Mouse (Mus musculus) B cell, adult (primary cell): ENCODE measurements around the gene Mospd3. TPM values are rescaled to one million over a fixed set of nuclear protein-coding genes. Genes with fewer than 3 reads are reported as not detected.

Experiments
- total RNA-seq: library from RNA; stranded (reverse); gene quantifications from 4 replicates; pipeline ENCODE4 v1.2.4, GENCODE M21; 2023; ENCODE audit not compliant: inconsistent age

Gene Mospd3
- 32.1 to 44.5 TPM (median 37.3 TPM) in 4 replicates for total RNA-seq

GRCm38 (mm10) chr5:137600619-137601364 is at the start of gene Mospd3:
TSS of gene Mospd3 (minus strand) at chr5:137601058.

GRCm38 (mm10) chr5:137645652-137646091 is 44.8 kb upstream of the Mospd3 start, which contains the start of gene Irs3:
TSS of gene Irs3 (minus strand) at chr5:137645714.

GRCm38 (mm10) chr5:137641054-137641453 is 40.2 kb upstream of the Mospd3 start, which contains the start of gene Sap25:
TSS of gene Sap25 (plus strand) at chr5:137641334.

DNA sequence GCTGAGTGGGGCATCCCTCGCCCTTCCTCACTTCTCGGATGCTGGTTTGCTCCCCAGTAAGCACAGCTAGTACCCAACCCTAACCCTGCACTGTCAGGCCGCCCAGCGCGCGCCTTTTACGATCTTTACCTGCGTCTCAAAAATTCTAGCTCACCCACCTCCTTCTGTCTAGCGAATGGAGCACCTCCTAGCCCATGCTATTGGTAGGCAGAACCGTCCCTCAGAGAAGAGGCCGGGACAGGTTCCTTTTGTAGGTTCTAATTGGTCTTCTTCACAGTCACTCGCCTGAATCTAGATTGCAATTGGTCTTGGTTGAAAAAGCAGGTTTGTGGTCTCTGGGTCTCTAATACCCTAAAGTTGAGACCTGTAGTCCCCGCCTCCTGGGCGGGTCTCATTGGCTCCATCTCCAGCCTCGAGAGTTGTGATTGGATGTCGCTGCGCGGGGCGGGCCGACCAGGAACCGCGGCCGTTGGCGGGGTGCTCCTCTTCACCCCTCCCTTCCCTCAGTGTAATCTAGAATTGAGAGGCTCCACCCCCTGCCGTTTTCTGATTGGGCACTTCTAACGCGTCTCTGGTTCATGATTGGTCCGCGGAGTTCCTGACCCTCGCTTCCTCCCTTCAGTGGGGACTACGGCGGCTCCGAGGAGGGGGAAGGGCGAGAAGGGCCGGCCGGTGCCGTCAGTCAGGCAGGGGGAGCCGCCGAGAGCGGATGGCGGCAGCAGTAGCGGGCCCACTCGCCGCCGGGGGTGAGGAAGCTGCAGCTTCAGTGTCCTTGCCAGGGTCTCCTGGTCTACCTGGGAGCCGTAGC is 27.8 kb upstream of the Mospd3 start, which contains the start of the genes Fbxo24, Lrch4 and Gm20605:
Gene Fbxo24, minus strand, starts transcription at position 505 of the 808 bp plus-strand sequence.
Gene Lrch4, plus strand, starts transcription at position 624 of the 808 bp plus-strand sequence.
Gene Gm20605, plus strand, starts transcription at position 678 of the 808 bp plus-strand sequence.

GRCm38 (mm10) chr5:137613550-137613949 is 12.7 kb upstream of the Mospd3 start, which contains the start of gene Pcolce:
TSS of gene Pcolce (minus strand) at chr5:137613784.

GRCm38 (mm10) chr5:137569665-137570064 is 31.2 kb downstream of the Mospd3 start, which contains the start of gene Tfr2:
TSS of gene Tfr2 (plus strand) at chr5:137569840.

DNA sequence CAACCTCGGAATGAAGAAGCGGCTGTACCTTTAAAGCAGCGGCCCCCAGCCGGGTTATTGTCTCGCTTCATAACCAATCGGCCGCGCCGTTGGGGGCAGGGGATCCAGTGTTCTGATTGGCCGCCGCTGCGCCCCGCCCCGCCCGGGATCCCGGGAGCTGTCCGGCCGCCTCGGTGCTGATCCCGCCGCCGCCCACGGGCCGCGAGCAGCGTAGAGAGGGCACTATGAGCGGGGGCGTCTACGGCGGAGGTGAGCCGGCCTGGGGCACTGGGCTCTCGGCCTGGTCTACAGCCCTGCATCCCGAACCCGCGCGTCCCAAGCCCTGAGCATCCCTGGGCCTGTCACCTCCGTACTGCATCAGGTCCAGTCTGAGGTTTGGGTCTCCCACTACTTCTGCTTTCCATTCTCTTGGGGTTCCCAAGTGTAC is 47.4 kb downstream of the Mospd3 start, which contains the start of gene Actl6b:
Gene Actl6b, plus strand, starts transcription at position 107 of the 427 bp plus-strand sequence.

Other genes with a start within 250 kb of the Mospd3 start
- not detected in 4 replicates for gene Zan, start 124.0 kb downstream of the Mospd3 start, total RNA-seq
- gene Pop7, start 98.5 kb downstream of the Mospd3 start, total RNA-seq = 30.1 to 38.1 TPM (median 33.0 TPM) in 4 replicates
- gene Gigyf1, start 82.5 kb downstream of the Mospd3 start, total RNA-seq = 114 to 121 TPM (median 115 TPM) in 4 replicates
- gene Epo, start 67.8 kb downstream of the Mospd3 start, total RNA-seq = not detected in 4 replicates
- 346 to 423 TPM (median 404 TPM) in 4 replicates for gene Gnb2, start 67.5 kb downstream of the Mospd3 start, total RNA-seq
- gene Actl6b, start 47.5 kb downstream of the Mospd3 start, total RNA-seq = not detected in 4 replicates
- gene Tfr2, start 31.2 kb downstream of the Mospd3 start, total RNA-seq = 0.29 to 1.5 TPM (median 0.71 TPM) in 4 replicates
- 1.1 to 2.3 TPM (median 1.5 TPM) in 4 replicates for gene Pcolce, start 12.7 kb upstream of the Mospd3 start, total RNA-seq
- gene Fbxo24, start 27.9 kb upstream of the Mospd3 start, total RNA-seq = 0.22 to 0.45 TPM (median 0.30 TPM) in 3 of 4 replicates, not detected in the other
- 206 to 213 TPM (median 209 TPM) in 4 replicates for gene Lrch4, start 28.1 kb upstream of the Mospd3 start, total RNA-seq
- gene Gm20605, start 28.1 kb upstream of the Mospd3 start, total RNA-seq = 58.1 to 62.4 TPM (median 60.8 TPM) in 4 replicates
- gene Sap25, start 40.3 kb upstream of the Mospd3 start, total RNA-seq = 84.0 to 92.8 TPM (median 85.8 TPM) in 4 replicates
- gene Irs3, start 44.7 kb upstream of the Mospd3 start, total RNA-seq = not detected in 4 replicates
- 17.4 to 20.9 TPM (median 18.1 TPM) in 4 replicates for gene Agfg2, start 83.7 kb upstream of the Mospd3 start, total RNA-seq
- gene Nyap1, start 140.5 kb upstream of the Mospd3 start, total RNA-seq = 0.21 to 0.48 TPM (median 0.42 TPM) in 4 replicates
- 201 to 221 TPM (median 212 TPM) in 4 replicates for gene Tsc22d4, start 144.7 kb upstream of the Mospd3 start, total RNA-seq
- 19.3 to 26.7 TPM (median 22.2 TPM) in 4 replicates for gene Ppp1r35, start 177.8 kb upstream of the Mospd3 start, total RNA-seq
- 82.8 to 102 TPM (median 90.4 TPM) in 4 replicates for gene Mepce, start 186.6 kb upstream of the Mospd3 start, total RNA-seq
- 19.2 to 24.6 TPM (median 22.6 TPM) in 4 replicates for gene Zcwpw1, start 186.7 kb upstream of the Mospd3 start, total RNA-seq
- gene Pilra, start 235.2 kb upstream of the Mospd3 start, total RNA-seq = 1.3 to 3.1 TPM (median 1.7 TPM) in 4 replicates